ENCODE assay signal across 8 mouse cellular contexts in genomic region chr11:117781993-117782704, GRCm38 (mm10). TPM values are rescaled to one million over a fixed set of nuclear protein-coding genes. Genes with fewer than 3 reads are reported as not detected.
A peak's percentile ranks its signal among the peaks of the same experiment; 100 is the strongest.
DNase-seq lines count a peak whose midpoint lies in the region; ATAC-seq lines count a peak whose summit lies in the region.

TSS of gene Tmc8 (plus strand) at chr11:117782076.
TSS of gene Tmc6 (minus strand) at chr11:117782198.

- H3K4me2 ChIP-seq in kidney, embryonic 15.5 days, result peak within 1 kb of the TSS; percentile 99

- peak; percentile 22; the same call in 1 of the 2 replicates for ATAC-seq in kidney, embryonic 15.5 days (replicated peaks; ENCODE audit: low FRiP score)

- peak within 1 kb of the TSS; percentile 97 for H3K27ac ChIP-seq in kidney, embryonic 15.5 days

- H3K9me3 ChIP-seq in kidney, embryonic 15.5 days (replicated peaks), result no peaks in the 10 kb centered on the region

- peak within 1 kb of the TSS; percentile 61 for H3K4me3 ChIP-seq in kidney, embryonic 15.5 days (replicated peaks)

- peaks cover 69% of the 10 kb centered on the region for H3K4me1 ChIP-seq in kidney, embryonic 15.5 days

- H3K27me3 ChIP-seq in kidney, embryonic 15.5 days, result peaks cover 6% of the 10 kb centered on the region; the same call in 1 of the 2 replicates

- 40% methylated on average over 24 of the region's 24 CpGs for WGBS in kidney, embryonic 15.5 days

- peaks cover 11% of the 10 kb centered on the region; the same call in 1 of the 2 replicates for H3K36me3 ChIP-seq in kidney, embryonic 15.5 days

- peak; percentile 68 for DNase-seq in 416B (ENCODE audit: low read depth)
- DNase-seq in adrenal gland, postnatal 36 days, result peak; percentile 54 to 75
- peak; percentile 64 to 83 for DNase-seq in heart, adult 9 months (ENCODE audit: low spot score in 2 of 2)
- DNase-seq in lung, postnatal 14 days, result peak; percentile 66
- DNase-seq in spleen, postnatal 10 days (ENCODE audit: low spot score in 2 of 2), result peak; percentile 83 to 86
- DNase-seq in embryo, embryonic 10 days (ENCODE audit: low spot score), result no peak
- no peak for DNase-seq in cerebellum, adult 11 months

- H3K9ac ChIP-seq in kidney, embryonic 15.5 days, result peak within 1 kb of the TSS; percentile 27; the same call in 1 of the 2 replicates

RNA-seq across cellular contexts. Expression of gene Tmc8, which starts in this region (rescaled TPM):
- total RNA-seq in adrenal gland, postnatal 36 days (2021), result 1 to 10 TPM; 3.9 to 6.0 TPM
- polyA plus RNA-seq in kidney, embryonic 15.5 days (2015; fragmentation: Nextera tagmentation; extraction: Ambion mirVana), result 2.7 and 3.6 TPM in 2 replicates

RNA-seq across cellular contexts. Expression of gene Tmc6, which starts in this region (rescaled TPM):
- 10 to 100 TPM; 25.4 to 31.3 TPM for total RNA-seq in adrenal gland, postnatal 36 days (2021)
- polyA plus RNA-seq in kidney, embryonic 15.5 days (2015; fragmentation: Nextera tagmentation; extraction: Ambion mirVana), result 36.2 and 37.5 TPM in 2 replicates

Comparison
In these comparisons a context has a peak if more than half of its experiments do, and no peak if none do; other contexts are left out.
1. DNase-seq: peak in 416B (single experiment), adrenal gland, postnatal 36 days (2 of 2), heart, adult 9 months (2 of 2), lung, postnatal 14 days (single experiment) and spleen, postnatal 10 days (2 of 2); none in embryo, embryonic 10 days (single experiment) and cerebellum, adult 11 months (single experiment).